Mouse (Mus musculus): ENCODE measurements around the gene Gm17728. TPM values are rescaled to one million over a fixed set of nuclear protein-coding genes. Genes with fewer than 3 reads are reported as not detected.
"Not testable (repeated sequence)": the region's sequence is repeated elsewhere in the genome, so short reads cannot be mapped to it uniquely, and the experiment has no call there.

Gm17728 gene
- not detected in 2 replicates for polyA plus RNA-seq (2012; ENCODE audit: insufficient read depth, insufficient read length, missing spikeins)

GRCm38 (mm10) chr17:9421760-9422159 lies at the start of gene Gm17728:
TSS of gene Gm17728 (plus strand) at chr17:9422060.
- not testable (repeated sequence) for H3K27ac ChIP-seq (replicated peaks; ENCODE audit: low read depth, low read length); H3K4me3 ChIP-seq (ENCODE audit: insufficient read depth, low read depth, low read length); H3K4me1 ChIP-seq (ENCODE audit: control insufficient read depth, insufficient read depth, insufficient read length, low read length)

DNA sequence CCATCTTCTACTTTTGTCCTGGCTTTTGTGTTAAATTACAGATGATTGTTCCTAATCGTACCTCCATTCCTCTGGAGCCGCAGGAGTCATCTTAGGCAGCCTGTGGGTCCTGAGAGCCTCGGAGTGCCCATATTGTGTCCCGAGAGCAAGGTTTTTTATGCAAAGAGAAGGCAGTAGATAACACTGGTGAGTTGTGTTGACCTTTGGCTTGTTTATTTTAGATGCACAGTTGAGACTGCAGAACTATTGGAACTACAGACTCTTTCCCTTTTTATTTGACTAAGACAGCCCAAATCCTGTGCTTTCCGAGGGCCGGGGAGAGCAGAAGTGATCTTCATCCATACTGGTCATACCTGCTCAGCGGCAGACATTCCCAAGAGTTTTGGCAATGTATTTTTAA lies 24.4 kb upstream of the Gm17728 start:
- Histone ChIP-seq H3K4me3 (ENCODE audit: insufficient read depth, low read depth, low read length) (no peak overlapping the region), H3K27ac (replicated peaks; ENCODE audit: low read depth, low read length) (no peak overlapping the region), H3K4me1 (ENCODE audit: control insufficient read depth, insufficient read depth, insufficient read length, low read length) (no peaks in the 10 kb centered on the region)

DNA sequence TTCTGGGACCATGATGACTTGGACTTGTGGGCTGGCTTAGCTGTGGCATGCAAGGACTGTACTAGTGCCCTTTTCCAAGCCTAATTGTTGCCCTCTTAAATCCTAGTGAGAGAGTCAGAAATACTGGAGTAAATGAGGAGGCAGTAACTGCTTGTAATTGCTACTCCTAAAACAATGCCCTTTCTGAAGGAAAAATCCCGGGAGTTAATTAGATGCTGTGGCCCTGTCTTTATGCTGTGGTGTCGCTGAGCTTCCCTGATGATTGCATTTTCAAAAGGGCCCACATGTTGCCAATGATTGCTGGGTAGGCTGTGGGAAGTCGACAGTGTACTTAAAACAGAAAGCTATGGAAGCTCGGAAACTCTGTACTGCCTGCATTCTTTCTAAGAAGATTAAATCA lies 23.3 kb upstream of the Gm17728 start:
- H3K4me1 ChIP-seq (ENCODE audit: control insufficient read depth, insufficient read depth, insufficient read length, low read length), result no peaks in the 10 kb centered on the region
- no peak overlapping the region for H3K4me3 ChIP-seq (ENCODE audit: insufficient read depth, low read depth, low read length)
- no peak overlapping the region for H3K27ac ChIP-seq (replicated peaks; ENCODE audit: low read depth, low read length)

DNA sequence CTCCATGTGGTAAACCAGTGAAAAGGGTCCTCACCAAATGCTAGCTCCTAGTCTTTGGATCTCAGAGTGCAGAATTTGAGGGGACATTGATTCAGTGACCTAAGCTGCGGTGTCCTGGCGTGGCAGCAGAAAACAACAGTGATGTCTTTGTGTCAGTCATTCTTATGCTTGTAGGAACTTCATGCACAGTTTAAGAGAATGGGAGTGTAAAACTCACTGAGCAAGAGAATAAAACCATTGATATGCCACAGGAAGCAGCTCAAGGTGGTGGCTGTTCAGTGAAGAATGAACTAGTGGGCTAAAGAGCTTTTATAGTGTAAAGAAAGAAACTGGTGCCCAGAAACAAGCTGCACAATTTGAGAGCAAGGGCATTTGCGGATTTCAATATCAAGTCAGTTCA lies 17.9 kb upstream of the Gm17728 start:
- H3K4me3 ChIP-seq (ENCODE audit: insufficient read depth, low read depth, low read length), result no peak overlapping the region
- no peak overlapping the region for H3K27ac ChIP-seq (replicated peaks; ENCODE audit: low read depth, low read length)
- no peaks in the 10 kb centered on the region for H3K4me1 ChIP-seq (ENCODE audit: control insufficient read depth, insufficient read depth, insufficient read length, low read length)

DNA sequence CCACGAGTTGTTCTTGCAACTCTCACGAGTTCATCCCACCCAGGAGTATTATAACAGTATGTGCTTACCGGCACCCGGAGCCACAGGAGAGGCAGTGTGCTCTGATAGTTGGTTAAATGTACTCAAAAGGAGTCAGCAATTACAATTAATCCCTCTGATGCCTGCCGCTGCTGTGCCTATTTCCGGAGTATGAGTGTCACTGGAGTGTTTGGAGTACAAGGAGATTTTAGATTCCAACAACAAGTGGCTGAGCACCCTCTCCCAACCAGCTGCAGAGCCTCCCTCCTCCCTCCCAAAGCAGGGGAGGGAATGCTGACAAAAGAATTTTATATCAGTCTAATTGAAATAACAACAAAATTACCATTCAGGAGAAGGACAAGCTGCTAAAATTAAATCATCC lies 14.2 kb upstream of the Gm17728 start:
- Histone ChIP-seq H3K27ac (replicated peaks; ENCODE audit: low read depth, low read length) (no peak overlapping the region), H3K4me3 (ENCODE audit: insufficient read depth, low read depth, low read length) (no peak overlapping the region), H3K4me1 (ENCODE audit: control insufficient read depth, insufficient read depth, insufficient read length, low read length) (no peaks in the 10 kb centered on the region)

DNA sequence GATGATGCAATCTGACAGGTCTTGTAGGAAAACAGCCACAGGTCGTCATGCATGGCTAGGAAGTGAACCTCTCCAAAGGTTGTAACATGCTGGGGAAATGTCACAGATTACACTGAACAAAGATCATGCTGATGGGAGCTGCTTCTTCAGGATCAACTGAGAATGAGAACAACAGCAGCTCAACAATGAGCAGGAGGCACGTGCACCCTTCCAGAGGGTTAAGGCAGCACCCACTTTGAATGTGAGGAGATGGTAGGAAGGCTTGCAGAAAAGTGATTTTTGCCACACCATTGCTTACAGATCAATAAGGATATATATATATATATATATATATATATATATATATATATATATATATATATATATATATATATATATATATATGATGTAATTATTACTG lies 2.8 kb upstream of the Gm17728 start:
- H3K4me3 ChIP-seq (ENCODE audit: insufficient read depth, low read depth, low read length), result no peak overlapping the region
- no peaks in the 10 kb centered on the region for H3K4me1 ChIP-seq (ENCODE audit: control insufficient read depth, insufficient read depth, insufficient read length, low read length)
- no peak overlapping the region for H3K27ac ChIP-seq (replicated peaks; ENCODE audit: low read depth, low read length)

DNA sequence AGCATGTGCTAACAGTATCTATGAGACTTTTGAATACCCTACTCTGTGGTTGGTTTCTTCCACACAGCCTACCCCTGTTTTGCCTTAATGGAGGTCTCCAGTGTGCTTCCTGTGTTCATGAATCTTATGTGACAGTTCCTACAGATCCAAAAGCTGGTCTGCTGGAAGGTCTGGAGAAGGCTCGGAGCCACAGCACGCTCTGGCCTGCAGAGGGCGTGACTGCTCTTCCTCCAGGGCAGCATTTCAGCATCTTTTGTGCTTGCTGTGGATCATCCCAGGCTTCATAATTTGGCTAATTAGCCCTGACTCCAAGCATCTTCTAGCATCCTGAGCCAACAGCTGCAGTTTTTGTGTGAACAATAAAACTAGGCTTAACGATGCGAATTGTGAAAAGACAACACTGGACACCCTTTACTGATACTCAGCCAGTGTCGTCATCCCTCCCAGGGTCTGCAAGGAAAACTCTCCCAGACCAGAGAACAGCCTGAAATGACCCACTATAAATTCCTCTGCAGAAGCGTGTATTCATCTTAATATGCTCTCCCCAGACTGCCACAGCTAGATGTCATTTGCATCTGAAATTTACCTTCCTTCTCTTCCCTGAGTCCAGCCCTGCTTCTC lies 6.6 kb downstream of the Gm17728 start:
- H3K4me1 ChIP-seq (ENCODE audit: control insufficient read depth, insufficient read depth, insufficient read length, low read length), result no peaks in the 10 kb centered on the region
- H3K27ac ChIP-seq (replicated peaks; ENCODE audit: low read depth, low read length), result no peak overlapping the region
- H3K4me3 ChIP-seq (ENCODE audit: insufficient read depth, low read depth, low read length), result no peak overlapping the region

- Histone ChIP-seq H3K27ac (replicated peaks; ENCODE audit: low read depth, low read length) (no peak overlapping the region), H3K4me1 (ENCODE audit: control insufficient read depth, insufficient read depth, insufficient read length, low read length) (no peaks in the 10 kb centered on the region), H3K4me3 (ENCODE audit: insufficient read depth, low read depth, low read length) (no peak overlapping the region)
Measured at GRCm38 (mm10) chr17:9439997-9440655, 18.3 kb downstream of the Gm17728 start.

DNA sequence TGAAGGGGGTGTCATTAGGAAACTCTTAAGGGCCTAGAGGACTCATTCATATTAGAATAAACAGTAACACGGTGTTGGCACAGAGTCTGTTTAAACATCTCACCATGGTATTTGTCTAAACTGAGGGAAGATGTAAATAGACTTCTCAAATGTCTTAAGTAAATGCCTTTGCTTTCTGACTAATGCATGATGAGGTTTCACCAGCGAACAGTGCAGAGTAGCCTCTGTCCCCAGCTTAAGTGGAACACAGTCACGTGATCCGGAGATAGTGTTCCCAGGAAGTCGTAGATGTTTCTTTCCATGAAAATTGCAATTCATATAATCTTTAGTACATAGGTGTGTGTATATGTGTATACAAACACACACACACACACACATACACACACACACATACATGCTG lies 34.5 kb downstream of the Gm17728 start:
- H3K27ac ChIP-seq (replicated peaks; ENCODE audit: low read depth, low read length), result no peak overlapping the region
- H3K4me3 ChIP-seq (ENCODE audit: insufficient read depth, low read depth, low read length), result no peak overlapping the region

GRCm38 (mm10) chr17:9460904-9461303 lies 39.0 kb downstream of the Gm17728 start:
- Histone ChIP-seq H3K4me3 (ENCODE audit: insufficient read depth, low read depth, low read length) (no peak overlapping the region), H3K4me1 (ENCODE audit: control insufficient read depth, insufficient read depth, insufficient read length, low read length) (no peaks in the 10 kb centered on the region), H3K27ac (replicated peaks; ENCODE audit: low read depth, low read length) (no peak overlapping the region)

More for the DNA sequence above, 34.5 kb downstream of the Gm17728 start:
- H3K4me1 ChIP-seq (ENCODE audit: control insufficient read depth, insufficient read depth, insufficient read length, low read length), result no peaks in the 10 kb centered on the region

Other genes with a start within 250 kb of the Gm17728 start
- gene Pabpc6, start 247.7 kb downstream of the Gm17728 start, polyA plus RNA-seq (2012; ENCODE audit: insufficient read depth, insufficient read length, missing spikeins), result not detected in 2 replicates